Mouse (Mus musculus): ENCODE measurements around the gene Cdcp1. TPM values are rescaled to one million over a fixed set of nuclear protein-coding genes. Genes with fewer than 3 reads are reported as not detected.

Gene Cdcp1
- polyA plus RNA-seq, 1 experiment = not detected

DNA sequence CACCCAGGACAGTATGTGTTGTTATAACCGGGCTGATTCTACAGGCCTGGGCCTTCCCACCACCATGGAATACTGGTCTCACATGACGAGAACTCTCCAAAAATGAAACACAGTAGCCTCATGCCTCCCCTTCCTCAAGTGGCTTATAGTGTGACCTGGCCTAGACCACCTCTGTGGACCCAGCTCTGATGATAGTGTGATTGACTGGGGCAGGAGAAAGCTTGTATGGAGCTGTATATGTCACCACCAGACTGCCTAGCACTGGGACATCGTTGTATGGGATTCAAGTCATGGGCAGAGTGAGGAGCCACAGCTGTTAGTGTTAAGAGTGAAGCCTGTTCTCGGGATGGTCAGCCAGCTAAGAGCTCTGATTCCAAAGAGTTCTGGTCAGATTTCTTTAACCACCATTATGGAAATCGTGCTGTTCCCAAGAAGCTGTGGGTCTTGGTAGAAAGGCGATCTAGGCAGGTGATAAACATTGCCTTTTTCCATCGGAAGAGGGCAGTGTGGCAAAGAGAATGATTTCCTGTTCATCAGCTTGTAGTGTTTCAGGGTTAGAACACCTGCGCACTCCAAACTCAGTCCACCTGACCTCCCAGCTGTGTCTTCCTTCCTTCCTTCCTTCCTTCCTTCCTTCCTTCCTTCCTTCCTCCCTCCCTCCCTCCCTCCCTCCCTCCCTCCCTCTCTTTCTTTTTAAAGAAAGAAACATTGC lies 57.6 kb downstream of the Cdcp1 start:
- Histone ChIP-seq H3K9me3 (peaks cover 4% of the 10 kb centered on the region), H3K27me3 (replicated peaks) (peaks cover 3% of the 10 kb centered on the region), H3K4me3 (replicated peaks) (no peak overlapping the region), H3K36me3 (replicated peaks; ENCODE audit: low read length) (peaks cover 11% of the 10 kb centered on the region), H3K4me1 (peaks cover 75% of the 10 kb centered on the region)
- no peak for TF ChIP-seq FLI1 (IDR thresholded peaks at IDR 0.05; ENCODE audit: low read length)
- TF ChIP-seq GATA1 (IDR thresholded peaks at IDR 0.05; ENCODE audit: borderline replicate concordance, low read length) = no peak

DNA sequence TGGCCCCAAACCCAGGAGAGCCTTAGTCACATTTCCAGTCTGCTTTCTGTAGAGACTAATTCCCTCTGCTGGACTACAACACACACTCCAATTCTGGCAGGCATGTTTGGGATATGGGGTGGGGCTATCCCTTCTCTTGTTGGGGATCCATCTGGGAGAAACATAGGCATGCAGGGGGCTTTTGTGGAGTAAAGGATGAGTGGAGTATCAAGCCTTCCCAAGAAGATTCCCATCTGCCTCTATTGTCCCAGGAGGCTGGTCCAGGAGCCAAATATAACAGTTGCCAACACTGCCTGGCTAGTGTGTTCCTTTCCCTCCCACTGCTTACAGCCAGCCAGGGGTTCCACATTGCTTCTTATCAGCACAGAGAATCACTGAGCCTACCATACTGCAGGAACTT lies 58.1 kb downstream of the Cdcp1 start:
- peaks cover 3% of the 10 kb centered on the region for H3K27me3 ChIP-seq (replicated peaks)
- H3K4me1 ChIP-seq = peaks cover 75% of the 10 kb centered on the region
- no peaks in the 10 kb centered on the region for H3K9me3 ChIP-seq
- TF ChIP-seq GATA1 (IDR thresholded peaks at IDR 0.05; ENCODE audit: borderline replicate concordance, low read length) (no peak), FLI1 (IDR thresholded peaks at IDR 0.05; ENCODE audit: low read length) (no peak)
- no peak overlapping the region for H3K4me3 ChIP-seq (replicated peaks)
- peaks cover 6% of the 10 kb centered on the region for H3K36me3 ChIP-seq (replicated peaks; ENCODE audit: low read length)

- H3K9me3 ChIP-seq = no peaks in the 10 kb centered on the region
- H3K36me3 ChIP-seq (replicated peaks; ENCODE audit: low read length) = peaks cover 6% of the 10 kb centered on the region
- H3K4me3 ChIP-seq (replicated peaks) = no peak overlapping the region
- H3K27me3 ChIP-seq (replicated peaks) = peaks cover 3% of the 10 kb centered on the region
- no peak for TF ChIP-seq FLI1 (IDR thresholded peaks at IDR 0.05; ENCODE audit: low read length)
- no peak for TF ChIP-seq GATA1 (IDR thresholded peaks at IDR 0.05; ENCODE audit: borderline replicate concordance, low read length)
- peaks cover 74% of the 10 kb centered on the region for H3K4me1 ChIP-seq
Measured at GRCm38 (mm10) chr9:123156910-123157361, 58.9 kb downstream of the Cdcp1 start.

GRCm38 (mm10) chr9:123153121-123153520 lies 62.7 kb downstream of the Cdcp1 start:
- TF ChIP-seq GATA1 (IDR thresholded peaks at IDR 0.05; ENCODE audit: borderline replicate concordance, low read length) (no peak), FLI1 (IDR thresholded peaks at IDR 0.05; ENCODE audit: low read length) (no peak)
- no peaks in the 10 kb centered on the region for H3K36me3 ChIP-seq (replicated peaks; ENCODE audit: low read length)
- no peaks in the 10 kb centered on the region for H3K9me3 ChIP-seq
- peak overlapping the region; percentile 14 for H3K4me3 ChIP-seq (replicated peaks)
- peaks cover 52% of the 10 kb centered on the region for H3K4me1 ChIP-seq
- peaks cover 9% of the 10 kb centered on the region for H3K27me3 ChIP-seq (replicated peaks)

GRCm38 (mm10) chr9:123152026-123152425 lies 63.8 kb downstream of the Cdcp1 start:
- no peaks in the 10 kb centered on the region for H3K9me3 ChIP-seq
- H3K27me3 ChIP-seq (replicated peaks) = peaks cover 13% of the 10 kb centered on the region
- peaks cover 51% of the 10 kb centered on the region for H3K4me1 ChIP-seq
- H3K36me3 ChIP-seq (replicated peaks; ENCODE audit: low read length) = no peaks in the 10 kb centered on the region
- no peak overlapping the region for H3K4me3 ChIP-seq (replicated peaks)
- no peak for TF ChIP-seq FLI1 (IDR thresholded peaks at IDR 0.05; ENCODE audit: low read length)
- TF ChIP-seq GATA1 (IDR thresholded peaks at IDR 0.05; ENCODE audit: borderline replicate concordance, low read length) = no peak

DNA sequence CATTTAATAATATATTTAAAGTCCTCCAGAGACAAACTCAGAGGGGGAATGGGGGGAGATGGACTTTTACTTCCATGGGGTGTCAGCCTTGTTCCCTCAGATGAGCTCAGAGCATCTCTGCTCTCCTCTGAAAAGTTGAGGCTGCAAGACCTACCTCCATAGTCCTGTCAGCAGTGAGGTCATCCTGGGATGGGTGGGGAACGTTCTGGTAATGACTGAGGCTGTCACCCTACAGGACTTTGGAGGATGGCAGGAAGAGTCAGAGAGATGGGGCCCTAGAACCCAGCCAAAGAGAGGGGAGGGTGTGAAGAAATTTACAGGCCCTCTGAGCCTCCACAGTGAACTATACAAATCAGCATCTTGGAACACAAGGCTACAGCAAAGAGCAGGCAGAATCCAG lies 64.3 kb downstream of the Cdcp1 start:
- peaks cover 10% of the 10 kb centered on the region for H3K27me3 ChIP-seq (replicated peaks)
- no peak overlapping the region for H3K4me3 ChIP-seq (replicated peaks)
- TF ChIP-seq GATA1 (IDR thresholded peaks at IDR 0.05; ENCODE audit: borderline replicate concordance, low read length) (no peak), FLI1 (IDR thresholded peaks at IDR 0.05; ENCODE audit: low read length) (no peak)
- H3K36me3 ChIP-seq (replicated peaks; ENCODE audit: low read length) = no peaks in the 10 kb centered on the region
- H3K9me3 ChIP-seq = no peaks in the 10 kb centered on the region
- peaks cover 51% of the 10 kb centered on the region for H3K4me1 ChIP-seq

DNA sequence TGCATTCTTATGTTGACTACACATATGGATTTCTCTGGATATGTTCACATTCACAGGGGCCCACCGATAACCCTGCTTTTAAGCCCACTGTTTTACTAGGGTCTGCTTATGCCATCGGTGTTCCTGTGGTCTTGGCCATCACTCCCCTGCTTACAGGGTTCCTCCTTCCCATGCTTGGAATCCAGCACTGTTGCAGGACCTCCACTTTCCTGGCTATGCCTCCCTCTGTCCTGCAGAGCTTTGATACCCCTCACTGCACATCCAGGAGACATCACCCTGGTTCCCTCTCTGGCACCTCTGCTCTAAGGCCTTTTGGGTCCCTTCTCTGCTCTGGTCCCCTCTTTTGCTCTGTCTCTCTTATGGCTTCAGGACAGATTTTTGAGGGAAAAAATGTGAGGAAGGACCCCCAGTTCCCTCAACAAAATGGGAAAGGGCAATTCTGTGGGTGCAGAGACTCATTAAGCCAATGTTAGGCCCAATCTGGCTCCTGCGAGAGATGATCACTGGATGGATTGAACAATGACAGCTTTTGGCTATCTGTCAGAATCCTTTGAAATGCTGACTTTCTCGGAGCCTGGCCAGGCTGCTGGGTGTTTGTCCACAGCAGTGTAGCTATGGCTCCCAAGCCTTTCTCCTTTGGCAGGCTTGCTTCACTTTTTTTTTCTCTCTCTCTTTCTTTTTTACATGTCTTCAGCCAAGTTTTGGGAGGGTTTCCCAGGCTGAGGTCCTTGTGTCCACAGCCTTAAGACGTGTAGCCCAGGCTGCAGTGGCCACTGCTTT lies 65.4 kb downstream of the Cdcp1 start, which contains the start of gene Clec3b:
Gene Clec3b (plus strand): TSS at position 706 of the 780 bp plus-strand sequence.
- no peaks in the 10 kb centered on the region for H3K36me3 ChIP-seq (replicated peaks; ENCODE audit: low read length)
- H3K4me1 ChIP-seq = peaks cover 48% of the 10 kb centered on the region
- peaks cover 10% of the 10 kb centered on the region for H3K27me3 ChIP-seq (replicated peaks)
- TF ChIP-seq GATA1 (IDR thresholded peaks at IDR 0.05; ENCODE audit: borderline replicate concordance, low read length) = no peak
- no peak for TF ChIP-seq FLI1 (IDR thresholded peaks at IDR 0.05; ENCODE audit: low read length)
- no peaks in the 10 kb centered on the region for H3K9me3 ChIP-seq
- no peak within 1 kb of the TSS for H3K4me3 ChIP-seq (replicated peaks)

- peaks cover 9% of the 10 kb centered on the region for H3K36me3 ChIP-seq (replicated peaks; ENCODE audit: low read length)
- no peak overlapping the region for H3K4me3 ChIP-seq (replicated peaks)
- peaks cover 10% of the 10 kb centered on the region for H3K27me3 ChIP-seq (replicated peaks)
- H3K4me1 ChIP-seq = peaks cover 33% of the 10 kb centered on the region
- TF ChIP-seq FLI1 (IDR thresholded peaks at IDR 0.05; ENCODE audit: low read length) = no peak
- TF ChIP-seq GATA1 (IDR thresholded peaks at IDR 0.05; ENCODE audit: borderline replicate concordance, low read length) = no peak
- no peaks in the 10 kb centered on the region for H3K9me3 ChIP-seq
Measured at GRCm38 (mm10) chr9:123148430-123148829, 67.4 kb downstream of the Cdcp1 start.

DNA sequence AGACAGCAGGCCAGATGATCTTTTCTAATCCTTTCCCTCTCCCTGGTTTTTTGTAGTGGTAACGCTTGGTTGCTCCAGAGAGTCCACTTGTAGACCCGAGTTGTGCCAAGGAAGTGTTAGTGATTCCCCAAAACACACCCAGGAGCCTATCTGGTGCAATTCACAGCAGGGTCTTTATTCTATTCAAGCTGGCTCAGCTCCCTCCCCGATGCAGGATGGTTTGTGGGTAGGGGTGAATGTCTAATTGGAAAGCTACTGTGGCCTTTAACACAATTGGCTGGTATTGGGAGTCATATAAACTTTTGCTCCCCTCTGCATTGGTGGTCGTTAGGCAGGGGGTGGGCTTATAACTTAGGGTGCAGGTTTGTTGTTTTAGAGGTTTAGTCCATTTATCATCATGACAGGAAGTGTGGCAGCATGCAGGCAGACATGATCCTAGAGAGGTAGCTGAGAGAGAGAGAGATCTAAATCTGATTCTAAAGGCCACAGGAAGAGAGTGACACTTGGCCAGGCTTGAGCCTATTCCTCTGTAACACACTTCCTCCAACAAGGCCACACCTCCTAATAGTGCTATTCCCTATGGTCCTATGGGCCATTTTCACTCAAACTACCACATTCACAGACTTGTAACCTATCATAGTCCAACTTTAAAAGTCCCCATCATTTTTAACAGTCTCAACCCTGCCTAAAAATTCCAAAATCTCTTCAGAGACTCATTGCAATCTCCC lies 75.8 kb downstream of the Cdcp1 start:
- Histone ChIP-seq H3K4me1 (peaks cover 25% of the 10 kb centered on the region), H3K27me3 (replicated peaks) (no peaks in the 10 kb centered on the region), H3K4me3 (replicated peaks) (no peak overlapping the region), H3K36me3 (replicated peaks; ENCODE audit: low read length) (peaks cover 68% of the 10 kb centered on the region), H3K9me3 (no peaks in the 10 kb centered on the region)
- TF ChIP-seq FLI1 (IDR thresholded peaks at IDR 0.05; ENCODE audit: low read length) (no peak), GATA1 (IDR thresholded peaks at IDR 0.05; ENCODE audit: borderline replicate concordance, low read length) (no peak)

Measured in megakaryocyte, embryonic 14.5 days (primary cell).